Mouse (Mus musculus): ENCODE data around the gene Tmigd1.
"Not testable (repeated sequence)": the region's sequence is repeated elsewhere in the genome, so short reads cannot be mapped to it uniquely, and the experiment has no call there.

Tmigd1 gene

DNA sequence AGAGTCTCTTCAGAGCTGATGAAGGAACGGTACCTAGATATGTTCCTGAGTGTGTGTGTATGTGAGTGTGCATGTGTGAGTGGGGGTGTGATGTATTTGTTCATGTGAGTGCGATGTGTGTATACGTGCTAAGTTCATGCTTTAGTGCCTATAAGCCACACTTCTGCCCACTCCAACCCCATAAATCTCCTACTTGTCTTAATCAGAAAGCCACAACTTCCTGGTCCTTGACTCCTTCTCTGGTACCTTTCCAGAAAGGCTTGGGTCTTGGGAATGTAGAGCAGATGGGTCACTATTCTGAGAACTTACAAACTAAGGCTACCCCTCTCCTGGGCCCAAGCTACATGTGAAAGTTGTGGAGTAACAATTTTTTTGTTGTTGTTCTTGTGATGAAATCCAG is 3.2 kb upstream of the Tmigd1 start:
- DNase-seq (ENCODE audit: low spot score in 2 of 2) = no peak

GRCm38 (mm10) chr11:76899758-76900738 is 1.9 kb upstream of the Tmigd1 start:
- DNase-seq (ENCODE audit: low spot score in 2 of 2) = peak in 1 of 2 experiments; percentile 51

GRCm38 (mm10) chr11:76904340-76904739 is 2.4 kb downstream of the Tmigd1 start:
- no peak for DNase-seq (ENCODE audit: low spot score in 2 of 2)

DNA sequence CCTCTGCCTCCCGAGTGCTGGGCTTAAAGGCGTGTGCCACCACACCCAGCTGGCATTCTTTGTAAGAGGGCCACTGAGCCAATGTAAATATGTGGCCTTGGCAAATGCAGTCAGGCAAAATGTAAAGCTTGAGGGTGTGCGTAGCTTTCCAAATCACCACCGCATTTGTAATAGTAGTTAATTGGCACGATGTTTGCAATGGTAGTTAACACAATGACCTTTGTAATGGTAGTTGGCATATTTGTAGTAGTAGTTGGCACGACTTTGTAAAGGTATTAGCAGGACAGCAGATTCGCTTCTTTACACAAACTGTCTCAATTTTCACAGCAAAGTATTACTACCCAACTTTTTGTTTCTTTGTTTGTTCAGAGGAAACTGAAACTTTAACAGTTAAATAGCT is 6.7 kb downstream of the Tmigd1 start:
- no peak for DNase-seq (ENCODE audit: low spot score in 2 of 2)

- no peak for DNase-seq (ENCODE audit: low spot score in 2 of 2)
Observed at GRCm38 (mm10) chr11:76911325-76912054, 9.5 kb downstream of the Tmigd1 start.

DNA sequence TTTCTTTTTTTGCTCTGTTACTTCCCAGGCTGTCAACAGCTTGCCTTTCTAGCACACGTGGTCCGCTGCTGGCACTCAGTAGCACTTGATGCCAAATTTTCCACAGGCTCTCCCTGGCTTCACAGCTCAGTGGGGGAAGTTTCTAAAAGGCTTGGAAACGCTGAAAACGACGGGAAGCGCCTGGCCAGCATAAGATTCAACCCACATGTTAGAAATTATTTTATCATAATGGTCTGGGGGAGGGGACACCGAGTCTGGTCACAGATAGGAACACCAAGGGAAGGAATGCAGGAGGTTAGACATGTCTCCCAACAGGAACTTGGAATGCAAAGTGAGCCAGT is 10.1 kb downstream of the Tmigd1 start:
- no peak for DNase-seq (ENCODE audit: low spot score in 2 of 2)

DNA sequence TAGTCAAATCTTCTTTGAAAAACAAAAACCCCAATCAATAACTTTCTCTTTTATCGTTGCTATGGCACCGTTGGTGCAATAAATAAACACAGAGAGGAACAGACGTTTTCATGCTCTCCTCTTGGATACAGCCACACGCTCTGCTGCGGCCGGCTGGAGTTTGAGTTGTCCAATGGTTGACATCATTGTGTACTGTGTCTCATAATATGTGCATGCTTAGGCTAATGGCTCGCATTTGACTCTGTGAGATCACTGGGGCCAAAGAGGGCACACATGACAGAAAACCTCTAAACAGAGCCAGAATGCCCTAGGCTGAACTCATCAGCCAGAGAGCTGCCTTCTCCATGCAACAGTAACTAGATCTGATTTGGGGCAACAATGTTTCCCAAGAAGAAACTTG is 12.4 kb downstream of the Tmigd1 start:
- DNase-seq (ENCODE audit: low spot score in 2 of 2) = no peak

GRCm38 (mm10) chr11:76916539-76917229 is 14.7 kb downstream of the Tmigd1 start:
- DNase-seq (ENCODE audit: low spot score in 2 of 2) = peak in 1 of 2 experiments; percentile 23

GRCm38 (mm10) chr11:76917230-76917548 is 15.2 kb downstream of the Tmigd1 start:
- DNase-seq (ENCODE audit: low spot score in 2 of 2) = no peak

DNA sequence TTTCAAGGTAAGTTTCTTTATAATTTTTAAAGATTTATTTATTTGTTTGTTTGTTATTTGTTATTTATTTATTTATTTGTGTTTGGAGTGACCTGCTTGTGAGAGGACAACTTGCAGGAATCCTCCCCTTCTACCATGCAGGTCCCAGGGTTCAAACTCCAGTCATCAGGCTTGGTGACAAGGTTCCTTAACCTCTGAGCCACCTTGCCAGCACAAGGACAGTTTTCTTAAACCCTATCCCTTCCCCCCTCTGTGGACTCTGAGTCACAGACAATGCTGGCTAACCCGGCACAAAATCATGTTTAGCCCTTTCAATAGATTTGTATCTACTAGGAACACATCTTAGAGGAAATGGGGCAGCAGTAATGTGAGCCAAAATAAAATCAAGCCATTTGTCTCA is 18.6 kb downstream of the Tmigd1 start:
- no peak for DNase-seq (ENCODE audit: low spot score in 2 of 2)

- DNase-seq (ENCODE audit: low spot score in 2 of 2) = no peak
Observed at GRCm38 (mm10) chr11:76924759-76925236, 22.8 kb downstream of the Tmigd1 start, which contains the start of gene Blmh. Gene Blmh (plus strand): TSS chr11:76924809.

- DNase-seq (ENCODE audit: low spot score in 2 of 2) = not testable (repeated sequence)
Observed at GRCm38 (mm10) chr11:76928586-76928985, 26.6 kb downstream of the Tmigd1 start.

- DNase-seq (ENCODE audit: low spot score in 2 of 2) = no peak
Observed at GRCm38 (mm10) chr11:76933209-76933608, 31.2 kb downstream of the Tmigd1 start.

- DNase-seq (ENCODE audit: low spot score in 2 of 2) = no peak
Observed at GRCm38 (mm10) chr11:76936578-76936977, 34.6 kb downstream of the Tmigd1 start.

DNA sequence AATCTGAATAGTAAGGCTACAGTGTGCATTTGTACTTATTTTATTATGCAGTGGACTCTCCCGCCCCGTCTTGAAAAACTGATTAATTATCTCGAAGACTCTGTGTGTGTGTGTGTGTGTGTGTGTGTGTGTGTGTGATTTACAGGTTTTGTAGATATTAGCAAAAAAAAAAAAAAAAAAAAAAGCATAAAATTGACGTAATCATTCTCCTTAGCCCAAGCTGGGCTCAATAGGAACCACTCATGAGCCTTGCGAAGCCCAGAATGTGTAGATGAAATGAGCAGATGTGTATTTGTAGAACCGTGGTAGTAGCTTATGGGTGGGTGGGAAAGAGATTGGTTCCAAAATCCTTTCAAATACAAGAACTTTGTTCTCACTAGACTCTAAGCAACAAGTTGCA is 42.9 kb downstream of the Tmigd1 start:
- DNase-seq (ENCODE audit: low spot score in 2 of 2) = no peak

DNA sequence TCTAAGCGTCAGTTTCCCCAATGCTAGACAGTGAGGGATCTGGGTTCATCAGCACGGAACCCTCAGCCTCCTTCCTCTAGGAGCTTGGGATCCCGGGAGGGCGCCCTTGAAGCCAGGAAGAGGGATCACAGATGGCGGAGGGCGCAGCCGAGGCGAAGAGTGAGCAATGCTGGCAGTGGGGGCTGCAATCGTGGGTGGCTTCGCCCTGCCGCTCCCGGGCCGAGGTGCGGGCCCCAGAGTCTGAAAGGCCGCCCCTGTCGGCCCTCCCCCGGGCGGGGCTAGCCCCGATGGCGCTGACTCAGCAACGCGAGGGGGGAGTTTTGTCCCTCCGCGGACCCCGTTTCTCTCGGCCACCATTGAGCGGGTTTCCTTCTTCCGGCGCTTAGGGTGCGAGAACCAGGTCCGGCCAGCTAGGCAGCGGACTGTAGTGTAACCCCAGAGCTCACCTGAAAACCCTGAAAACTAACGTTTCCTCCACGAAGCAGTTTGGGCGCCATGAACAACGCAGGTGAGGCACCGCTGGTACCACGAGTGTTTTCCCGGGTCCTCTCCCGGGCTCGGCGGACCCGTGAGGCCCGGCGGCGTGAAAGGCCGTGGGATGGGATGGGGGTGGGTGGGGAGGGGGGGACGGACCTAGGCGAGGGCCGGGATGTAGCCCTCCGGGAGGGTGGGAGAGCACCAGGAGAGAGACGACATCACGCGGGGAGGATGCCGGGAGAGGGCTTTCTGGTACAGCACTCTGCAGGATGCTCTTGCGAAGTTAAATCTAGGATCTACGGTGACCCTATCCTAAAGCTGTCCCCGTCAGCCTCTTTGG is 43.6 kb downstream of the Tmigd1 start:
- peak; percentile 95 for DNase-seq (ENCODE audit: low spot score in 2 of 2)

DNA sequence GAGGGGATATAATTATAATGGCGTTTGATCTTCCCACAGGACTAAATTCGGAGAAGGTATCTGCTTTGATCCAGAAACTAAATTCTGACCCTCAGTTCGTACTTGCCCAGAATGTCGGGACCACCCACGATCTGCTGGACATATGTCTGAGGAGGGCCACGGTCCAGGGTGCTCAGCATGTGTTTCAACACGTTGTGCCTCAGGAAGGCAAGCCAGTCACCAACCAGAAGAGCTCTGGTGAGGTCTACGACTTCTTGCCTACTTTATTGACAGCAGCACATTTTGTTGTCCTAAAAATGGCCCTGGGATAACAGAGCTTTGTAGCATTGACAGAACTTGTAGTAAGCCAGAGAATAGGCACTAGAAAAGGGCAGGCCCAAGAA is 44.2 kb downstream of the Tmigd1 start:
- no peak for DNase-seq (ENCODE audit: low spot score in 2 of 2)

DNA sequence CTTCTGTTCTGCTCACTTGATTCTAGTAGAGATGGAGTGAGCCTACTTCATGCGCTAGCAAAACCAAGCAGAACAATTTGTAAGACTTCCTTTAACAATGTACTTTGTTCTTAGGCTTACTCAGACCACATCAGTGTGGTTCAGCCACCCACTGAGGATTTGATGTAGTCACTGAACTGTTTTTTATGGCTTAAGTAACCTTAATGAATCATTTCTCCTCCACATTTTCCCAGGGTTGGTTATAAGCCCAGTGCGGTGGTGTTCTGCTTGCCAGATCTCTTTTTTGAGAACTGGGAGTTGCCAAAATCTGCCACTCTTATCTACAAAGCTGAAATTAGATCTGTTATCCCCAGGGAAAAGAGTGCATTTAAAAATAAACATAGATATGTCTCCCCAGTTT is 51.6 kb downstream of the Tmigd1 start:
- DNase-seq (ENCODE audit: low spot score in 2 of 2) = peak in 1 of 2 experiments; percentile 5

GRCm38 (mm10) chr11:76965703-76966102 is 63.7 kb downstream of the Tmigd1 start:
- no peak for DNase-seq (ENCODE audit: low spot score in 2 of 2)

All from urinary bladder, postnatal 36 days (tissue).